Mouse (Mus musculus): ENCODE data around the gene Ccdc8. TPM values are rescaled to one million over a fixed set of nuclear protein-coding genes. Genes with fewer than 3 reads are reported as not detected.

Ccdc8 gene
- polyA plus RNA-seq, 1 experiment from 2014 or later: 35.2 TPM

Other genes with a start within 250 kb of the Ccdc8 start
- 43.7 and 48.7 TPM in 2 replicates for gene Slc1a5, start 211.4 kb upstream of the Ccdc8 start, polyA plus RNA-seq (2016; fragmentation: Nextera tagmentation; extraction: Ambion mirVana)
- gene Strn4, start 176.8 kb upstream of the Ccdc8 start, polyA plus RNA-seq (2016; fragmentation: Nextera tagmentation; extraction: Ambion mirVana): 148 and 155 TPM in 2 replicates
- 33.1 and 34.8 TPM in 2 replicates for gene Fkrp, start 176.0 kb upstream of the Ccdc8 start, polyA plus RNA-seq (2016; fragmentation: Nextera tagmentation; extraction: Ambion mirVana)
- gene Prkd2, start 149.8 kb upstream of the Ccdc8 start, polyA plus RNA-seq (2016; fragmentation: Nextera tagmentation; extraction: Ambion mirVana): 16.0 and 16.2 TPM in 2 replicates
- gene Dact3, start 117.4 kb upstream of the Ccdc8 start, polyA plus RNA-seq (2016; fragmentation: Nextera tagmentation; extraction: Ambion mirVana): 9.8 and 12.5 TPM in 2 replicates
- 13.2 and 16.2 TPM in 2 replicates for gene Gng8, start 100.9 kb upstream of the Ccdc8 start, polyA plus RNA-seq (2016; fragmentation: Nextera tagmentation; extraction: Ambion mirVana)
- 0.96 and 1.1 TPM in 2 replicates for gene Ptgir, start 86.2 kb upstream of the Ccdc8 start, polyA plus RNA-seq (2016; fragmentation: Nextera tagmentation; extraction: Ambion mirVana)
- 108 and 123 TPM in 2 replicates for gene Calm3, start 68.6 kb upstream of the Ccdc8 start, polyA plus RNA-seq (2016; fragmentation: Nextera tagmentation; extraction: Ambion mirVana)
- gene Pnmal2, start 48.0 kb upstream of the Ccdc8 start, polyA plus RNA-seq (2016; fragmentation: Nextera tagmentation; extraction: Ambion mirVana): 16.6 and 16.9 TPM in 2 replicates
- gene Pnmal1, start 33.0 kb upstream of the Ccdc8 start, polyA plus RNA-seq (2016; fragmentation: Nextera tagmentation; extraction: Ambion mirVana): 1.4 and 1.5 TPM in 2 replicates
- 0.26 and 0.32 TPM in 2 replicates for gene Gm42372, start 9.6 kb upstream of the Ccdc8 start, polyA plus RNA-seq (2016; fragmentation: Nextera tagmentation; extraction: Ambion mirVana)
- 126 TPM in 2 replicates for gene Ppp5c, start 35.2 kb downstream of the Ccdc8 start, polyA plus RNA-seq (2016; fragmentation: Nextera tagmentation; extraction: Ambion mirVana)
- 10.8 and 11.3 TPM in 2 replicates for gene Hif3a, start 69.7 kb downstream of the Ccdc8 start, polyA plus RNA-seq (2016; fragmentation: Nextera tagmentation; extraction: Ambion mirVana)
- gene Psg16, start 81.3 kb downstream of the Ccdc8 start, polyA plus RNA-seq (2016; fragmentation: Nextera tagmentation; extraction: Ambion mirVana): 0.12 and 0.14 TPM in 2 replicates
- not detected in 2 replicates for gene Ceacam3, start 157.6 kb downstream of the Ccdc8 start, polyA plus RNA-seq (2016; fragmentation: Nextera tagmentation; extraction: Ambion mirVana)
- not detected in 2 replicates for gene Psg29, start 210.8 kb downstream of the Ccdc8 start, polyA plus RNA-seq (2016; fragmentation: Nextera tagmentation; extraction: Ambion mirVana)